Mouse (Mus musculus) G1E (cell line): ENCODE measurements around the gene Eml3.

ENCODE experiments used
- CTCF ChIP-seq: IDR thresholded peaks from 2 replicates; pipeline ENCODE4 v1.5.1; 2012; ENCODE audit warnings: low read depth, low read length, inconsistent platforms, mixed read lengths
- GATA1 ChIP-seq: IDR thresholded peaks from 2 replicates; pipeline ENCODE4 v1.6.1; 2012; ENCODE audit warnings: borderline replicate concordance, low read length, inconsistent platforms, mixed read lengths
- GATA2 ChIP-seq: IDR thresholded peaks from 2 replicates; pipeline ENCODE4 v1.6.1; 2012; ENCODE audit warnings: low read depth, low read length, inconsistent platforms, borderline replicate concordance

GRCm38 (mm10) chr19:8983150-8983650 is 53.8 kb downstream of the Eml3 start:
- TF ChIP-seq GATA1 = no peak
- no peak for TF ChIP-seq CTCF
- TF ChIP-seq GATA2 = no peak
